Mouse (Mus musculus) forebrain, embryonic 14.5 days (tissue): Measurements from ENCODE around the gene Adgrg4. TPM values are rescaled to one million over a fixed set of nuclear protein-coding genes. Genes with fewer than 3 reads are reported as not detected.
A peak's percentile ranks its signal among the peaks of the same experiment; 100 is the strongest.

Experiments used
- ATAC-seq: fragments of 200-750 bp; cut with Nextera tagmentation; 2 replicates; pipeline ENCODE4 v1.8.0; 2017; ENCODE audit warnings: mild to moderate bottlenecking, moderate library complexity
- DNase-seq: peaks from one replicate; pipeline ENCODE4 v3.0.0-alpha.2; 2015; ENCODE audit warnings: low spot score
- H3K27ac ChIP-seq: fragments of 300-500 bp; sonication (generic); 2 replicates; pipeline ENCODE4 v1.5.1; 2014; ENCODE audit warnings: low read depth, mild to moderate bottlenecking, control low read depth, low read length, moderate library complexity
- H3K27me3 ChIP-seq: fragments of 300-500 bp; sonication (generic); replicated peaks from 2 replicates; pipeline ENCODE4 v1.6.1; 2014; ENCODE audit warnings: low read length, control low read depth, mixed read lengths; ENCODE audit not compliant: control insufficient read depth, insufficient read depth
- H3K36me3 ChIP-seq: fragments of 300-500 bp; sonication (generic); 2 replicates; pipeline ENCODE4 v1.6.1; 2014; ENCODE audit warnings: low read length, control low read depth; ENCODE audit not compliant: control insufficient read depth, insufficient read depth
- H3K4me1 ChIP-seq: fragments of 300-500 bp; sonication (generic); 2 replicates; pipeline ENCODE4 v1.6.1; 2014; ENCODE audit warnings: antibody characterized with exemption, low read length, control low read depth; ENCODE audit not compliant: control insufficient read depth, insufficient read depth
- H3K4me2 ChIP-seq: fragments of 300-500 bp; sonication (generic); 2 replicates; pipeline ENCODE4 v1.6.1; 2014; ENCODE audit warnings: mild to moderate bottlenecking, control low read depth, low read length
- H3K4me3 ChIP-seq: fragments of 300-500 bp; sonication (generic); 2 replicates; pipeline ENCODE4 v1.5.1; 2014; ENCODE audit warnings: low read depth, low read length, control low read depth
- H3K9ac ChIP-seq: fragments of 300-500 bp; sonication (generic); 2 replicates; pipeline ENCODE4 v1.6.1; 2014; ENCODE audit warnings: mild to moderate bottlenecking, low read length, control low read depth, moderate library complexity
- H3K9me3 ChIP-seq: fragments of 300-500 bp; sonication (generic); replicated peaks from 2 replicates; pipeline ENCODE4 v1.6.1; 2016; ENCODE audit warnings: low read length, control low read depth, mixed read lengths; ENCODE audit not compliant: control insufficient read depth
- WGBS: fragments of 180-500 bp; shearing (Covaris S2); extraction: QIAGEN DNeasy Blood & Tissue Kit; methylation state at CpG from one replicate; pipeline ENCODE4 v1.1.7; 2014; 5-methylcytosine and 5-hydroxymethylcytosine counted together
- polyA plus RNA-seq: library from polyadenylated mRNA; unstranded; fragments of >200 nt; fragmentation: Nextera tagmentation; extraction: Ambion mirVana; gene quantifications from 2 replicates; pipeline ENCODE4 v1.2.1, GENCODE M21; 2014

Adgrg4 gene
- not detected in 2 replicates for polyA plus RNA-seq

- no peaks in the 10 kb centered on the region for H3K4me1 ChIP-seq
- no peak within 1 kb of the TSS for H3K27ac ChIP-seq
- no peak within 1 kb of the TSS for H3K9ac ChIP-seq
- no peak within 1 kb of the TSS for H3K4me3 ChIP-seq
- no peak within 1 kb of the TSS for H3K4me2 ChIP-seq
- H3K9me3 ChIP-seq: no peaks in the 10 kb centered on the region
- no peaks in the 10 kb centered on the region for H3K36me3 ChIP-seq
- no peaks in the 10 kb centered on the region for H3K27me3 ChIP-seq
- ATAC-seq: no peak
- 63% methylated on average over 2 of the region's 2 CpGs for WGBS
- DNase-seq: no peak
These were observed at the start of gene Adgrg4 for GRCm38 (mm10) chrX:56869863-56870262. Adgrg4 (plus strand) TSS chrX:56870163.

- DNase-seq: peak; percentile 5
- H3K4me3 ChIP-seq: peak within 1 kb of the TSS; percentile 32
- H3K4me1 ChIP-seq: no peaks in the 10 kb centered on the region
- H3K9me3 ChIP-seq: no peaks in the 10 kb centered on the region
- no peak within 1 kb of the TSS for H3K27ac ChIP-seq
- H3K36me3 ChIP-seq: no peaks in the 10 kb centered on the region
- H3K4me2 ChIP-seq: peak within 1 kb of the TSS; percentile 60
- peak within 1 kb of the TSS; percentile 25 for H3K9ac ChIP-seq
- ATAC-seq: peak; percentile 52
- no peaks in the 10 kb centered on the region for H3K27me3 ChIP-seq
- WGBS: 31% methylated on average over 34 of the region's 35 CpGs
These were observed 48.0 kb upstream of the Adgrg4 start, which contains the start of gene Map7d3 for GRCm38 (mm10) chrX:56821765-56822603. Map7d3 (minus strand) TSS chrX:56822326.

GRCm38 (mm10) chrX:56827492-56827891 lies 42.5 kb upstream of the Adgrg4 start:
- DNase-seq: no peak
- 86% methylated on average over 6 of the region's 6 CpGs for WGBS
- Histone ChIP-seq H3K9me3 (no peaks in the 10 kb centered on the region), H3K4me3 (no peak overlapping the region), H3K27me3 (no peaks in the 10 kb centered on the region), H3K9ac (no peak overlapping the region), H3K36me3 (no peaks in the 10 kb centered on the region), H3K27ac (no peak overlapping the region), H3K4me2 (no peak overlapping the region), H3K4me1 (no peaks in the 10 kb centered on the region)
- ATAC-seq: no peak

- no peak overlapping the region for H3K9ac ChIP-seq
- no peaks in the 10 kb centered on the region for H3K27me3 ChIP-seq
- no peaks in the 10 kb centered on the region for H3K36me3 ChIP-seq
- H3K4me1 ChIP-seq: no peaks in the 10 kb centered on the region
- no peak overlapping the region for H3K4me3 ChIP-seq
- DNase-seq: no peak
- 79% methylated on average over 6 of the region's 6 CpGs for WGBS
- ATAC-seq: no peak
- no peak overlapping the region for H3K27ac ChIP-seq
- no peaks in the 10 kb centered on the region for H3K9me3 ChIP-seq
- no peak overlapping the region for H3K4me2 ChIP-seq
These were observed 34.1 kb upstream of the Adgrg4 start for GRCm38 (mm10) chrX:56835842-56836241.

GRCm38 (mm10) chrX:56839369-56839768 lies 30.6 kb upstream of the Adgrg4 start:
- H3K27me3 ChIP-seq: no peaks in the 10 kb centered on the region
- DNase-seq: peak; percentile 62
- no peak for ATAC-seq
- no peak overlapping the region for H3K4me2 ChIP-seq
- no peak overlapping the region for H3K4me3 ChIP-seq
- no peak overlapping the region for H3K27ac ChIP-seq
- H3K4me1 ChIP-seq: no peaks in the 10 kb centered on the region
- H3K9me3 ChIP-seq: no peaks in the 10 kb centered on the region
- no peaks in the 10 kb centered on the region for H3K36me3 ChIP-seq
- no peak overlapping the region for H3K9ac ChIP-seq

- ATAC-seq (no peak), DNase-seq (peak; percentile 19)
- Histone ChIP-seq H3K36me3 (no peaks in the 10 kb centered on the region), H3K9me3 (no peaks in the 10 kb centered on the region), H3K27ac (no peak overlapping the region), H3K4me3 (no peak overlapping the region), H3K4me1 (no peaks in the 10 kb centered on the region), H3K4me2 (no peak overlapping the region), H3K27me3 (no peaks in the 10 kb centered on the region), H3K9ac (no peak overlapping the region)
- WGBS: 79% methylated on average over 5 of the region's 5 CpGs
These were observed 28.7 kb upstream of the Adgrg4 start for GRCm38 (mm10) chrX:56841255-56841654.

- no peak for DNase-seq
- Histone ChIP-seq H3K4me3 (no peak overlapping the region), H3K4me1 (no peaks in the 10 kb centered on the region), H3K27me3 (no peaks in the 10 kb centered on the region), H3K36me3 (no peaks in the 10 kb centered on the region), H3K9ac (no peak overlapping the region), H3K27ac (no peak overlapping the region), H3K9me3 (no peaks in the 10 kb centered on the region), H3K4me2 (no peak overlapping the region)
- no peak for ATAC-seq
- WGBS: 82% methylated on average over 2 of the region's 2 CpGs
These were observed 142.9 kb downstream of the Adgrg4 start for GRCm38 (mm10) chrX:57012891-57013290.

- Histone ChIP-seq H3K4me2 (no peak within 1 kb of the TSS), H3K9me3 (no peaks in the 10 kb centered on the region), H3K27ac (no peak within 1 kb of the TSS), H3K36me3 (no peaks in the 10 kb centered on the region), H3K4me3 (no peak within 1 kb of the TSS), H3K9ac (no peak within 1 kb of the TSS), H3K4me1 (no peaks in the 10 kb centered on the region), H3K27me3 (no peaks in the 10 kb centered on the region)
- 82% methylated on average over 5 of the region's 5 CpGs for WGBS
- DNase-seq (no peak), ATAC-seq (no peak)
These were observed 172.8 kb downstream of the Adgrg4 start, which contains the start of gene Brs3 for GRCm38 (mm10) chrX:57042774-57043173. Brs3 (plus strand) TSS chrX:57043074.

GRCm38 (mm10) chrX:57043869-57044268 lies 173.9 kb downstream of the Adgrg4 start:
- H3K36me3 ChIP-seq: no peaks in the 10 kb centered on the region
- no peak overlapping the region for H3K4me3 ChIP-seq
- ATAC-seq (no peak), DNase-seq (peak; percentile 2)
- WGBS: 72% methylated on average over 6 of the region's 6 CpGs
- no peak overlapping the region for H3K4me2 ChIP-seq
- no peaks in the 10 kb centered on the region for H3K27me3 ChIP-seq
- H3K9ac ChIP-seq: no peak overlapping the region
- no peaks in the 10 kb centered on the region for H3K4me1 ChIP-seq
- H3K27ac ChIP-seq: no peak overlapping the region
- no peaks in the 10 kb centered on the region for H3K9me3 ChIP-seq
